Mouse (Mus musculus) cerebellum, postnatal 4 days (tissue): ENCODE data around the gene Lfng.
A peak's percentile ranks its signal among the peaks of the same experiment; 100 is the strongest.

Source experiments
- DNase-seq, 2 experiments: peaks; one replicate each; pipeline ENCODE4 v3.0.0; 2022; ENCODE audit warnings: low spot score in 2 of 2, mixed read lengths in 1 of 2

Gene Lfng

GRCm38 (mm10) chr5:140594846-140595245 is 12.3 kb upstream of the Lfng start:
- DNase-seq = no peak

GRCm38 (mm10) chr5:140596426-140596825 is 10.7 kb upstream of the Lfng start:
- DNase-seq = no peak

GRCm38 (mm10) chr5:140596927-140597588 is 10.1 kb upstream of the Lfng start:
- no peak for DNase-seq

- no peak for DNase-seq
Measured at GRCm38 (mm10) chr5:140597787-140598186, 9.3 kb upstream of the Lfng start.

DNA sequence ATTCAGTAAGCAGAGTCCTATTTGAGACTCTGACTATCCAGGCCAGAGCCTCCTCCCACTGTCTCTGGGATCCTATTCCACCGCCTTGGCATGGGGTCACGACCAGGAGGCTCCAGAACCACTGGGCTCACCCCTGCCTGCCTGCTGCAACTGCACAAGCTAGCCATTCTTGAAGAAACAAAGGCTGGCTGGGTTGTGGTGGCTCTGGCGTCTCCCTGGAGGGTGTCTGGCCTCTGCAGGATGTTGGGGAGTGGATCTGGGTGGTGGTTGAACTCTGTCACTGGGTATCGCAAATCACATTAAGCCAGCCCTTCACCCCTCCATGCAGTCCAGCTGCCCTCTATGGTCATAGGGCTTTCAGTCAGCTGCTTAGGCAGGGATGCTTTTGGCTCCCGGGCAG is 7.2 kb upstream of the Lfng start:
- no peak for DNase-seq

DNA sequence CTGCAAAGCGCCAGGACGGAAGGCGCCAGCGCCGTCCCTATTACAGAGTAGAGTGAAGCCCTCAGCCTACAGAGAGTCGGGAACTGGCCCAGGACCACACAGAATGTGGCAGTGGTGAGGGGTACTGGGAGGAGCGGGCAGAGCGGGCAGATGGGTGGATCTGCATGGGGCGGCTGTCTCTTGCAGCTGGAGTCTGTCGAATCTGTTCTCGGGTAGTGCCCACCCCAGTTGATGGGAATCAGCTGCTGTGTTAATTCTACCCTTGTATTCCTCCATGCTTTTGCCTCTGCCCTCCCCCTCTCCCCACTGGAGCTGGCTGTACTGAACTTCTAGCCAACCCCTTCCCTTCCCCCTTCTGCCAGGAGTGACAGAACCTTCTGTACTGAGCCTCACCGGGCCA is 5.4 kb upstream of the Lfng start:
- no peak for DNase-seq

GRCm38 (mm10) chr5:140602540-140602939 is 4.6 kb upstream of the Lfng start:
- DNase-seq = no peak

DNA sequence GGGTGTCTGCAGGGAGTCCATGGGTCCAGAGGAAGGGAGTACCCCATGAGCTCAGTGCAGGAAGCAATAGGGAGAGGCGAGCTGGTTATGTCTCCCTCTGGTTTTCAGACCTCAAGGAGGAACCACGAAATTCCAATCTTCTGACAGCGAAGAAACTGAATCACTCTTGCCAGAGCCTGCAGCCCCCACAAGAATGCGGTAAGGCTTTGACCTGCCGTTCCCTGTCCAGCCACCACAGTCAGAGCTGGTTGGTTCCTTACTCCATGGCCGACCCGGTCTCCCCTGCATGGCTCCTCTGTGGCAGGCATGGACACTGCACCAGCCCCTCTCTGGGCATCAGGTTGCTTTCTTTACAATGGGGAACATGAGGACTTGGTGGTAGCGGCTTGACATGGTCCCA is 2.7 kb upstream of the Lfng start:
- no peak for DNase-seq

DNA sequence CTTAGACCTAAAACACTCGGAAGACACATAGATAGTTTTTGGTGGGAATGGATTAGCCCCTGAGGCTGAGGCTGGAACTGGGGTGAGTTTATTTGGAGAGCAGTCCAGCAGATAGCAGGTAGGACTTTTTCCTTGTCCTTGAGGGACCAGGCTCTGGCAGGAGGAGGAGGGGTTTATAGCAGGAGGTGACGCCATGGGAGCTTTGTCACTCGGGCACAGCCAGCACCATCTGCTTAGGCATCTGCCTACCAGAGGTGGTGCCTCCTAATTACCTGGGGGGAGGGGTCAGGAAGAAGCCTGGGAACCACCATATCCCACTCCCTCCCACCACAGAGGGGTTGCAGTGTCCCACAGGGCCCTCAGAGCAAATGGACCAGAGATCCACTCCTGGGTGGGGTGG is 1.9 kb upstream of the Lfng start:
- DNase-seq = no peak

- no peak for DNase-seq
Measured at GRCm38 (mm10) chr5:140606386-140606785, 734 bp upstream of the Lfng start.

GRCm38 (mm10) chr5:140607836-140608633 is 915 bp downstream of the Lfng start:
- DNase-seq = no peak

GRCm38 (mm10) chr5:140608634-140609015 is 1.5 kb downstream of the Lfng start:
- DNase-seq = peak in 1 of 2 experiments; percentile 42

- DNase-seq = peak in 1 of 2 experiments; percentile 66
Measured at GRCm38 (mm10) chr5:140609511-140610272, 2.6 kb downstream of the Lfng start.

GRCm38 (mm10) chr5:140610273-140611011 is 3.3 kb downstream of the Lfng start:
- no peak for DNase-seq

GRCm38 (mm10) chr5:140611021-140611583 is 4.0 kb downstream of the Lfng start:
- DNase-seq = peak; percentile 65 to 82

GRCm38 (mm10) chr5:140611611-140612185 is 4.6 kb downstream of the Lfng start:
- DNase-seq = no peak

DNA sequence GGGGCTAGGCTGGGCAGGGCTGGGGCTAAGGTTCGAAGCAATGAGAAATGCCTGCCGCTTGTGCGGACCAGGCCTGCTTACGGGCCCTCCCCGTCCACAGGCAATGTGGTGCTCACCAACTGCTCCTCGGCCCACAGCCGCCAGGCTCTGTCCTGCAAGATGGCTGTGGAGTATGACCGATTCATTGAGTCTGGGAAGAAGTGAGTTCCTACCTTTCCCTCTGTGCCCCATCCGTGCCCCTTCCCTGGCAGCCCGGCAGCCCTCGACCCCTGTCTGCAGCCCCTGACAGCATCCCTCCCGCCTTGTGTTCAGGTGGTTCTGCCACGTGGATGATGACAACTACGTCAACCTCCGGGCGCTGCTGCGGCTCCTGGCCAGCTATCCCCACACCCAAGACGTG is 5.1 kb downstream of the Lfng start:
- no peak for DNase-seq

DNA sequence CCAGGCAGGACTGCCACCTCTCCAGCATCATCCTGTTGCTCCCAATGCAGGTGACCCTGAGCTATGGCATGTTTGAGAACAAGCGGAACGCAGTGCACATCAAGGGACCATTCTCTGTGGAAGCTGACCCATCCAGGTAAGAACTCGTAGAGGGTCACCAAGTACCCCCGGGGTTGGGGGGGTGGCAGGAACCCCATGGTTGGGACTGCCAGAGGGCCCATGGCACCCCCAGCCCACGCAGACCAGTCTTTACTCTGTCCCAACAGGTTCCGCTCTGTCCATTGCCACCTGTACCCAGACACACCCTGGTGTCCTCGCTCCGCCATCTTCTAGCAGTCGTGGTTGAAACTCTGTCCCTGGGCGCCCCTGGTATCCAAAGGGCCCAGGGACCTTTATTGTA is 7.0 kb downstream of the Lfng start:
- DNase-seq = no peak

- DNase-seq = no peak
Measured at GRCm38 (mm10) chr5:140614837-140615236, 7.7 kb downstream of the Lfng start.

GRCm38 (mm10) chr5:140615321-140616109 is 8.4 kb downstream of the Lfng start:
- no peak for DNase-seq
